24 mouse cellular contexts compared by ENCODE assay signal in the genomic region with DNA sequence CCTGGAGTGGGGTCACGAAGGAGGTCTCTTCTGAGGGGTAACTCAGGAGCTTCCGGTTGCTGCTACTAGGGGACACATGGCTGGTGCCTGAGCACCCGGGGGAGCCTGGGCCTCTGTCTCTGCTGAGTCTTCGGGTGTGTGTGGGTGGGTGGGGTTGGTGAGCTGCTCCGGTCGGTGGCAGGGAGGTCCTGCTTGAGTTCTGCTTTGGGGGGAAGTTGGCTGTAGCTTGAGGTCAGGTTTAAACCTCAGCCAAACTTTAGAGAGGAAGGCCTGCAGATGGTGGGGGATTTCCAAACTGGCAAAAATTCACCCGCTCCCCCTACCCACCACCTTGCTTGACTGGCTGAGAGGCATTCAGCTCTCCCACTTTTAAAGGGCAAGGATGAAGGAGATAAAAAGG. TPM values are rescaled to one million over a fixed set of nuclear protein-coding genes. Genes with fewer than 3 reads are reported as not detected.
"Had no signal": no experiment of that assay in that cellular context is flagged by ENCODE, and none has a peak within 500 bp of the region (broad histone marks: within the 10 kb centered on the region; RNA-seq: fewer than 3 reads in every experiment).

No protein-coding gene starts in this region.

- H3K9ac ChIP-seq: lung, embryonic 14.5 days; midbrain, embryonic 12.5 days; neural tube, embryonic 13.5 days; neural tube, embryonic 15.5 days; stomach, embryonic 15.5 days had no signal

- H3K4me3 ChIP-seq: midbrain, embryonic 10.5 days; midbrain, embryonic 12.5 days; myocyte; neural tube, embryonic 13.5 days; neural tube, embryonic 15.5 days; stomach, embryonic 15.5 days had no signal

- DNase-seq: lung, adult 18-20 months; lung, embryonic 14.5 days; lung, postnatal 10 days; lung, postnatal 36 days; midbrain, embryonic 14.5 days; retina, postnatal 1 day; right cerebral cortex, adult 18-20 months; right cerebral cortex, postnatal 25 days; right cerebral cortex, postnatal 4 days; spleen, adult 18-20 months; thymus, adult 2 months; thymus, postnatal 25 days; thymus, postnatal 4 days had no signal

- H3K4me2 ChIP-seq: lung, embryonic 14.5 days; midbrain, embryonic 12.5 days; neural tube, embryonic 13.5 days; neural tube, embryonic 15.5 days; stomach, embryonic 15.5 days had no signal

- H3K27ac ChIP-seq: macrophage; midbrain, embryonic 10.5 days; midbrain, embryonic 12.5 days; neural tube, embryonic 13.5 days; neural tube, embryonic 15.5 days; stomach, embryonic 15.5 days; stomach, postnatal 0 days had no signal

- H3K9me3 ChIP-seq: midbrain, embryonic 10.5 days; midbrain, embryonic 12.5 days; neural tube, embryonic 13.5 days; neural tube, embryonic 15.5 days; stomach, embryonic 15.5 days had no signal

- H3K36me3 ChIP-seq: midbrain, embryonic 10.5 days; stomach, embryonic 15.5 days had no signal

RNA-seq across cellular contexts. Expression of a gene that starts 23.8 kb away (rescaled TPM):
- total RNA-seq: megakaryocyte, adult 5-6 weeks; megakaryocyte-erythroid progenitor cell, adult 5-6 weeks had no signal
- polyA plus RNA-seq: liver, embryonic 16.5 days; lung, embryonic 14.5 days; macrophage had no signal
